Mouse (Mus musculus) stomach, postnatal 0 days (tissue): ENCODE results near the gene P3h4.

Source experiments
- CTCF ChIP-seq: IDR thresholded peaks from 2 replicates; pipeline ENCODE4 v1.5.1; 2016; ENCODE audit warnings: antibody characterized with exemption, low read depth, mild to moderate bottlenecking, moderate library complexity
- EP300 ChIP-seq: optimal IDR thresholded peaks from 2 replicates; pipeline ENCODE3; 2016; ENCODE audit warnings: antibody characterized with exemption

DNA sequence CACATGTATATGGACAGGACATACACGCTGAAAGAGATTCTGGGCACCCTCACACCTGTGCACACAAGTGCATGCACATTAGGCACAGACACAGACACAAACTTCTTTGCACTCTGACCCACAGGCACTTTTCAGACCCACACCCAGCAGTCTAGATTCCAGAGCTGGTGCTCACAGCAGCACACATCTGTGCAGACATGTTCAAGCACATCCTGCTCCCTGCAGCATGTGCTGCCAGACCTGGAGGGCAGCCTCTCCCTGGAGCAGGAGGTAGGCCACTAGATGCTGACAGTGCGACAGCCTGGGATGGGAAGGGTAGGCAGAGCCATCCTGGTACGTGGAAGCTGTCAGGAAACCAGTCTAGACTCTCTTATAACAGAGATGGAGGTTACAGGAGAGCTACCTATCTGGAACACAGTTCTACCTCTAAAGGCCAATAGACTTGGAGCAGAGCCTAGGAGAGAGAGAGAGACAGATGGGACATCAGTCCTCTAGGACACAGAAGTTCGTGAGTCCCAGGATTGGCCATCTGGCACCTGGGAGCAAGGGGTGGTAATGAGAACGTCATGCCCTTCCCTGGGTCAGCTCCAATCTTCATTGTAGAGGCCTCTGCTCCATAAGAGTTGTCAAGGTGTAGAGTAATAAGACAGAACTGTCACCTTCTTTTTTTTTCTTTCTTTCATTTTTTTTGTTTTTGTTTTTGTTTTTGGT lies 7.5 kb downstream of the P3h4 start:
- TF ChIP-seq CTCF (no peak), EP300 (no peak)
